Mouse (Mus musculus): ENCODE measurements around the gene Gm38100. TPM values are rescaled to one million over a fixed set of nuclear protein-coding genes. Genes with fewer than 3 reads are reported as not detected.

Gene Gm38100
- total RNA-seq, 2 experiments from 2014 or later, result not detected

DNA sequence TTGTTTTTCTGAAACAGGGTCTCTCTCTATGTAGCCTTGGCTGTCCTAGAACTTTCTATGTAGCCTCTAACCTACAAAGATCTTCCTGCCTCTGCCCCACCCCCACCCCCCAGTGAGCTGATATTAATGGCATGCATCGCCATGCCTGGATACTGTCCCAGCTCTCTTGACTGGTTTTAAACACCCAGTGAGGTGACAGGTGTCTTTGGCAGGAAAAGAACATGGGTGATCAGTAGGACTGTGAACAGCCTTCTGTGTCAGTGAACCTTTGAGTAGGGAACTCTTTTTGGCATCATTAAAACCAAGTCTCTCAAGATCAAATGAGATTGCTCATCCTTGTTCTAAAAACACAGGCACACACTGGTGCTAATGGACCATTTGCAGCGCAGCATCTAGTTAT is 41.7 kb downstream of the Gm38100 start:
- no peak for ATAC-seq (replicated peaks; ENCODE audit: low FRiP score, poor library complexity, severe bottlenecking)

DNA sequence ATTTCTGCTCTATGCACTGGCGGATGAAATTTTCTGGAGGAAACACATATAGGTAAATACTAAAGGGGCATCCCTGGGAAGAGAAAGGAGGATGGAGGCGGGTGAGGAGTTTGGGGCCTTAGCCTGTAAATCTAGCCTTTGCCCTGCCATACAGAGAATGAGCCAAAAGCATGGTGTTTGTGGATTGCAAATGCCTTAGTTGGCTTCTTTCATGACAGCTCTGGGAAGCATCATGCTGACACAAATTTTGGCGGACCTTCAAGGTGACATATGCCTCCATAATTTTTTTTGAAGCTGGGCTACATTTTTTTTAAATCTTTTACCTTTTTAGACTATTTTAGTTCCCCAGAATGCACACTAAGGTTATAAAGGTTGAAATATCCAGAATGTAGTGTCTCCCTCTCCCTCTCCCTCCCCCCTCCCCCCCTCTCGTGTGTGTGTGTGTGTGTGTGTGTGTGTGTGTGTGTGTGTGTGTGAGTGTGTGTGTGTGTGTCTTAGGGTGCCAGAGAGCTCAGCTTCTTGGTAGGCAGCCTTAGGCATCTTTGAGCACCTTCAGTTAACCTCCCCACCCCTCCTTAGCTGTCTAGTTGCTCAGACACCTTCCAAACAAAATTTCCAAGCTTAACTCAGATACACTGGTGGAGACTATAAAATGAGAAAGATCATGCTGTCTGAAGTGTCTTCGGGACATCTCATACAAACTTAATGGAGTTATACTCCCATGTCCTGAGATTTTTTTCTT is 47.0 kb downstream of the Gm38100 start:
- ATAC-seq (replicated peaks; ENCODE audit: low FRiP score, poor library complexity, severe bottlenecking), result no peak

DNA sequence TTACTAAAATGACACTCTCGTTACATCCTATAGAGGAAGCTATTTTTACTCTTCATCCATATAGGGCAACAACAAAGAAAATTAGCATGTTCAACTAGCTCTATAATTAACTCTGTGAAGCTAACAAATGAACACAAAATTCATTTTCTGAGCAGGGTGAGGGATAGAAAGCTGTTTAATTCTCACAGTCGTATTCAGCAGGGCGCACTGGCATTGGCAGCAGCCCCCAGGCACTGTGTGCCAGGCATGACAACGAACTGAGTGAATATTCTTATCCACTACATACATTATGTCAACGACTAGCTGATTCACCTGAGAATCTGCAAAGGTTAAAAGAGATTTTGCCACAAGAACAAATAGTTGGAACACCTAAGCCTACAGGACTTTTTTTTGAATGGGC is 50.6 kb downstream of the Gm38100 start:
- ATAC-seq (replicated peaks; ENCODE audit: low FRiP score, poor library complexity, severe bottlenecking), result no peak

Other genes with a start within 250 kb of the Gm38100 start
- gene Opn3, start 227.6 kb upstream of the Gm38100 start, total RNA-seq (2015; ENCODE audit: low replicate concordance), result not detected in 2 replicates
- gene Opn3, start 227.6 kb upstream of the Gm38100 start, total RNA-seq (2017; ENCODE audit: low replicate concordance), result 1.7 TPM in 1 of 2 replicates, not detected in the other
- 4.6 and 5.9 TPM in 2 replicates for gene Chml, start 227.4 kb upstream of the Gm38100 start, total RNA-seq (2015; ENCODE audit: low replicate concordance)
- 2.0 and 3.7 TPM in 2 replicates for gene Chml, start 227.4 kb upstream of the Gm38100 start, total RNA-seq (2017; ENCODE audit: low replicate concordance)
- gene Wdr64, start 221.7 kb upstream of the Gm38100 start, total RNA-seq (2015; ENCODE audit: low replicate concordance), result not detected in 2 replicates
- gene Wdr64, start 221.7 kb upstream of the Gm38100 start, total RNA-seq (2017; ENCODE audit: low replicate concordance), result not detected in 2 replicates
- gene Exo1, start 39.7 kb upstream of the Gm38100 start, total RNA-seq (2015; ENCODE audit: low replicate concordance), result 6.7 and 25.0 TPM in 2 replicates
- 9.8 and 19.7 TPM in 2 replicates for gene Exo1, start 39.7 kb upstream of the Gm38100 start, total RNA-seq (2017; ENCODE audit: low replicate concordance)
- not detected in 2 replicates for gene Rbm8a2, start 58.8 kb downstream of the Gm38100 start, total RNA-seq (2015; ENCODE audit: low replicate concordance)
- not detected in 2 replicates for gene Rbm8a2, start 58.8 kb downstream of the Gm38100 start, total RNA-seq (2017; ENCODE audit: low replicate concordance)

All from erythroblast, adult 5-6 weeks (primary cell).